Comparison of ENCODE assay signal across 24 mouse cellular contexts in genomic region chr12:58504283-58504682, GRCm38 (mm10).
DNase-seq lines count a peak whose midpoint lies in the region; ATAC-seq lines count a peak whose summit lies in the region.
"Had no signal": no experiment of that assay in that cellular context is flagged by ENCODE, and none has a peak within 500 bp of the region (broad histone marks: within the 10 kb centered on the region; RNA-seq: fewer than 3 reads in every experiment).

No protein-coding gene starts in this region.

- H3K27me3 ChIP-seq in forebrain, embryonic 16.5 days (replicated peaks; ENCODE audit: control insufficient read depth, insufficient read depth, low read length) = no peaks in the 10 kb centered on the region
- H3K27me3 ChIP-seq in forebrain, embryonic 10.5 days (ENCODE audit: poor library complexity, severe bottlenecking) = no peaks in the 10 kb centered on the region
- H3K27me3 ChIP-seq: CH12.LX; embryonic facial prominence, embryonic 13.5 days; embryonic facial prominence, embryonic 15.5 days; forebrain, embryonic 13.5 days; Patski had no signal

- no peak overlapping the region for H3K4me2 ChIP-seq in forebrain, embryonic 16.5 days (ENCODE audit: low read length)
- H3K4me2 ChIP-seq: embryonic facial prominence, embryonic 13.5 days; embryonic facial prominence, embryonic 15.5 days; forebrain, embryonic 13.5 days had no signal

- H3K4me1 ChIP-seq in forebrain, embryonic 16.5 days (replicated peaks; ENCODE audit: control insufficient read depth, insufficient read depth, low read length) = no peaks in the 10 kb centered on the region
- no peaks in the 10 kb centered on the region for H3K4me1 ChIP-seq in forebrain, embryonic 10.5 days
- H3K4me1 ChIP-seq: embryonic facial prominence, embryonic 13.5 days; embryonic facial prominence, embryonic 15.5 days; forebrain, embryonic 13.5 days had no signal

- H3K4me3 ChIP-seq in forebrain, embryonic 16.5 days (replicated peaks; ENCODE audit: low read length) = no peak overlapping the region
- H3K4me3 ChIP-seq in forebrain, embryonic 10.5 days = no peak overlapping the region
- H3K4me3 ChIP-seq: embryonic facial prominence, embryonic 13.5 days; embryonic facial prominence, embryonic 15.5 days; erythroblast, embryonic 14.5 days; forebrain, embryonic 13.5 days had no signal

- DNase-seq in forebrain, embryonic 10.5 days (ENCODE audit: extremely low spot score, low spot score) = no peak
- no peak for DNase-seq in frontal cortex, postnatal 36 days (ENCODE audit: low spot score in 2 of 2)
- DNase-seq in testis, postnatal 14 days (ENCODE audit: low spot score) = no peak
- DNase-seq: adrenal gland, adult 8-10 months; adrenal gland, postnatal 14 days; adrenal gland, postnatal 36 days; B cell, adult 2 months; cerebellum, adult 11-12 months; cerebellum, adult 2 months; cerebellum, adult 9-10 months; cerebellum, postnatal 10 days; cerebellum, postnatal 25 days; embryo, embryonic 11 days had no signal

- no peak overlapping the region for H3K9ac ChIP-seq in forebrain, embryonic 16.5 days (replicated peaks; ENCODE audit: low read depth, low read length)
- H3K9ac ChIP-seq: embryonic facial prominence, embryonic 13.5 days; embryonic facial prominence, embryonic 15.5 days; forebrain, embryonic 13.5 days had no signal

- no peaks in the 10 kb centered on the region for H3K9me3 ChIP-seq in forebrain, embryonic 16.5 days (ENCODE audit: control insufficient read depth, low read length)
- no peaks in the 10 kb centered on the region for H3K9me3 ChIP-seq in forebrain, embryonic 10.5 days
- H3K9me3 ChIP-seq: embryonic facial prominence, embryonic 13.5 days; embryonic facial prominence, embryonic 15.5 days; forebrain, embryonic 13.5 days; G1E had no signal

- ATAC-seq in forebrain, embryonic 16.5 days = peak; percentile 33; the same call in 1 of the 2 replicates
- peak; percentile 95 for ATAC-seq in frontal cortex, adult (ENCODE audit: low TSS enrichment)
- ATAC-seq: activated CD4-positive, CD25-positive, alpha-beta regulatory T cell, adult 4 months; CD4-positive, CD25-positive, alpha-beta regulatory T cell, adult 4 months; forebrain, embryonic 13.5 days; Patski had no signal

- no peaks in the 10 kb centered on the region for H3K36me3 ChIP-seq in forebrain, embryonic 16.5 days (ENCODE audit: control insufficient read depth, insufficient read depth)
- H3K36me3 ChIP-seq in forebrain, embryonic 10.5 days (replicated peaks) = no peaks in the 10 kb centered on the region
- H3K36me3 ChIP-seq: embryonic facial prominence, embryonic 13.5 days; embryonic facial prominence, embryonic 15.5 days; G1E had no signal

- no peak overlapping the region for H3K27ac ChIP-seq in forebrain, embryonic 16.5 days (ENCODE audit: low read length)
- H3K27ac ChIP-seq in forebrain, embryonic 10.5 days = no peak overlapping the region
- H3K27ac ChIP-seq: embryonic facial prominence, embryonic 13.5 days; embryonic facial prominence, embryonic 15.5 days; forebrain, embryonic 13.5 days had no signal
